Mouse (Mus musculus): Measurements from ENCODE around the gene Slc10a6.

Gene Slc10a6

DNA sequence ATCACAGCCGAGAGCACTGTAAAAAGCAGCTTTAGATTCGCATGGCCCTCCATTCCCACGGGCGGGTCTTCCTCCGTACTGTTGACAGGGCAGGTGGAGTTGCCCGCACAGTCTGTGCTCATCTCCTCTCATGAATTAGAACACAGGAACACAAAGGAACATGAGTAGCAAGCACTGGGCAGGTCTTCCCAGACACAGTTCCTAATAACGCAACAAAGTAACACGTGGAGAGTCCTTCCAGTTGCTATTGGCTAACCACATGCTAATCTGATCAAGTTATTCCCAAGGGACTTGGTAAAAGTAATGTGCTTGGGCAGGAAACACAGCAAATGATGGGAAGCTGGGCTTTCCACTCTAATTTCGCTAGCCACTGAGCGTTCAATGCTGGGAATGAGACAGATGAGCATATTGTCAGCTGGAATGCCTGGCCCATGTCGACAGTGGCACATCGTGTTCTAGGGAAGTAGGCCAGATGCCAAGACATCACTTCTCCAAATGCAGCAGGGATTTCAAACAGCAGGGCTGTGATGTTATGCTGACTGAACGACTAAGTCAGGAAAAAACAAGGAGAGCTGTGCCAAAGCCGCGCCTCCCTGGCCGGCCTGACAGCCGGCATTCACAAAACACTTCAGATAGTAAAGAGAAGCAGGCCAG is at the start of gene Slc10a6:
Gene Slc10a6 (minus strand): TSS at position 293 of the 654 bp plus-strand sequence.
- no peak for DNase-seq (ENCODE audit: low read depth, low spot score)

DNA sequence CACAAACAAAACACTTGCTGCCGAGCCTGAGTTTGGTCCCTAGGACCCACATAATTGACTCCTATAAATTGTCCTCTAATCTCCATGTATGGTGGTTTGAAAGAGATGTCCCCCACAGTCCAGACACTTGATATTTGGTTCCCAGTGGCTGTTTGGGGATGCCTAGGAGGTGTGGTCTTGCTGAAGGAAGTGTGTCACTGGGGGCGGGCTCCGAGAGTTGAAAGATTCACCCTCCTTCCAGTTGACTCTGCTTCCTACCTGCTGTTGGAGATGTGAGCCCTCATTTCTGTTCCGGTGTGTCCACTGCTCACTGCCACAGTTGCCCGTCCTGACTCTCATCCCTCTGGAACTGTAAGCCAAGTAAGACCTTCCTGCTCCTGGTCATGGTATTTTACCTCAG is 49.8 kb upstream of the Slc10a6 start:
- no peak for DNase-seq (ENCODE audit: low read depth, low spot score)

DNA sequence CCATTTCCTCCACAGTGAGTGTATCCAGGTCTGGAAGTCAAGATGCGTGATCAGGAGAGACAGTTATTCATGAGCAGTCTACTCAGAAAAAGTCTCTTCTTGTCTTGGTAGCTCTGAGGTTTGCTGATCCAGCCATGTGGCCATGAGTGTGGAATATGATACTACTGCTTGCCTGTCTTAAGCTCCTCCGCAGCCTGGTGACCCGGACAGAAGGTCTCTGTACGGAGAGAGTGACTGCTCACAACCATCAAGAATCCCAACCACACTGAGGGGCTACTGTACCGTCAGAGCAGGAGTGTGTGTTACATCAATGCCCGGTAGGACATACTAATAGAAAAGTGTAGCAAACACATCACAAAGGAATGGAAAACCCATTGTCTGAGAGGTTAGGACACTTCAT is 48.7 kb upstream of the Slc10a6 start:
- DNase-seq (ENCODE audit: low read depth, low spot score) = no peak

DNA sequence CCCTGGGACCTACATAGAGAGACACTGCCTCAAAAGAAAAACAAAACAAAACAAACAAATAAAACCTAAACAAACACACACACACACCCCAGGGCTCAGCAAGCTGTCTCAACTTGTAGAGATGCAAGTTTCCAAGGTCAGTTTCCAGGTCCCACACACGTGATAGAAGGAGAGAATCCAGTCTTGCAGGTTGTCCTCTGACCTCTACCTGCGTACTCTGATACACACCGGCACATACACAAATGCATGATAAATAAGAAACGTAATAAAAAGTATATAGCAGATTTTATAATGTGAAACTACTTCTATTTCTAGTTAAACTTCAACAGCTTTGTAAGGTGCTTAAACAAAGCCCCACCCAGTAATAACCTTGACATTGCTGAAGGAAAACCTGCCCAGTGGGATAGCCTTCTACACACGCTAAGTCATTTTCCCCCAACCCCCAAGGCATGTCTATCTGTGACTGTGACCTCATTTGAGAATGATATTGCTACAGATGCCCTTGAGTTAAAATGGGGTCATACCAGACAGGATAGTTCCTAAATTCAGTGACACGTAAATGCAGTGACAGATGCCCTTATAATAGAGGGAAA is 47.2 kb upstream of the Slc10a6 start:
- no peak for DNase-seq (ENCODE audit: low read depth, low spot score)

DNA sequence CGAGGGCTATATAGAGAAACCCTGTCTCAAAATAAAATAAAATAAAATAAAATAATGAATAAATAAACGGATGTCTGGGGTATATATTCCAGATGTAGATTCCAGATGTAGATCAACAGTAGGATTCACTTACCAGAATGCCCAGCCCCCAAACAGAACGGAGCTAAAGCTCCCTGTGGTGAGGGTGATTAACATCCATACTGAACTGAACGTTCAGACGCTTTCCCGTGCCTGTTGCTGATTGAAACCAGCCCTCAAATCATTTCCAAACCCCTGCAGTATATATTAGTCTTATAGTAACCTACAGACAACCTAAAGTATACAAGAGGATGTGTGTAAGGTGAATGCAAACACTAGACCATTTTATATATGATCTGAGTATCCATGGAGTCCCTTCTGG is 45.3 kb upstream of the Slc10a6 start:
- peak; percentile 75 for DNase-seq (ENCODE audit: low read depth, low spot score)

DNA sequence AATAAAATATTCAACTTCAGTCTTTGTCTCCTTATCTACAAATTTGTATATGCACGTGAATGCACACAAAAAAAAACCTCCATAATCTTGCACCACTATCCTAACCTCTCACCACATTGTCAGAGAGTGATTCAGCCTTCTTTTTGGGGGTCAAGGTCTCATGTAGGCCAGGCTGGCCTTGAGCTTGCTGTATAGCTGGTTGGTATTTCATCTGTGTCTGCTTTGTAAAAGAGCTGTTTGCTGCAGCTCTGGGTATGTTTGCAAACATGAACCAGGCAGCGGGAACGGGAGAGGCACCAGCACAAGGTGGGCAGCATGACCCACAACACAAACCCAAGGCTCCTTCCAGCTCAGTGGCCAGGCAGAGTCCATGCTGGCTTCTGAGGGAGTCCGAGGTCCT is 44.4 kb upstream of the Slc10a6 start:
- DNase-seq (ENCODE audit: low read depth, low spot score) = no peak

DNA sequence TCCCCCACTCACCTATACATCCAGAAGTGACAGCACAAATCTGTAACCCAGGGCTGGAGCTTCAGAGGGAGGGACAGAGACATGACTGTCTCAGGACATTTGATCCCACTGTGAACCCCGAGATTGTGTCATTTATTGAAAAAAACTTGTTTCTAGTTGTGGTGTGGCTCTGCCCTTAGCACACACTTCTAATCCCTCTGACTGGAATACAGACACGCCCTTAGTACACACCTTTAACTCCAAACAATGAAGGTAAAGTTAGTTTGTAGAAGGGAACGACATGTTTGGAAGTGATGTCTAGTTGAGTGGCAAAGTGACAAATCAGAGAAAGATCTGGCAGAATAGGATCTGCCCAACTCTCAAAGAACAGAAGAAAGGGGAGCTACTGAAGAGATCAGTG is 42.7 kb upstream of the Slc10a6 start:
- DNase-seq (ENCODE audit: low read depth, low spot score) = no peak

DNA sequence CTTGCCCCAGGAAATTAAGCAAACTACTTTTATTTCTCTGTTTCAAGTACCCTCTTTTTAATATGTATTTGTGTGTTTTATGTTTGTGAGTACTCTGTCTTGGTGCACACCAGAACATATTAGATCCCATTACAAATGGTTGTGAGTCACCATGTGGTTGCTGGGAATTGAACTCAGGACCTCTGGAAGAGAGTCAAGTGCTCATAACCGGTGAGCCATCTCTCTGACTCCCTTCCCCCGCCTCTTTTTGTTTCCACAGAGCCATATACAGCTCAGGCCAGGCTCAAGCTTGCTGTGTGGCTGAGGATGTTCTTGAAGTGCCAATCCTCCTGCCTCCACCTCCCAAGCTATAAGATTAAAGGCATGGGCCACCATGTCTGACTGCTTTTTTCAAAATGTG is 36.7 kb upstream of the Slc10a6 start:
- DNase-seq (ENCODE audit: low read depth, low spot score) = no peak

DNA sequence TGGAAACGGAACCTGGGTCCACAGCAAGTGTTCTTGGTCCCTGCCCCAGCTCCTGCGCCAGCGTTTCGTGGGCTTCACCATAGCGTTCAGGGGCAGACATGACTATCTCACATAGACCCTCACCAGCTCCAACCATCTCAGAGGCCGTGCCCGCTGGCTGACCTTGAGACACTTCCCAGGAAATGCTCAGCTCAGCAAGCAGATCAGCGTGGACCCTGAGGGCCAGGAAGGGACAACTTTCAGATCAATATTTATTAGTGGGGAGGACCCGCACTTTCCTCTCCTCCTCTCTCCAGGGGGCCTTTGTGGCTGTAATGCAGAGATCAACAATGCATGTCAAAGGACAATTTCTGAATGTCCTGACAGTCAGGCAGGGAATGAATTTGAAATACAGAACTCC is 35.7 kb upstream of the Slc10a6 start:
- no peak for DNase-seq (ENCODE audit: low read depth, low spot score)

DNA sequence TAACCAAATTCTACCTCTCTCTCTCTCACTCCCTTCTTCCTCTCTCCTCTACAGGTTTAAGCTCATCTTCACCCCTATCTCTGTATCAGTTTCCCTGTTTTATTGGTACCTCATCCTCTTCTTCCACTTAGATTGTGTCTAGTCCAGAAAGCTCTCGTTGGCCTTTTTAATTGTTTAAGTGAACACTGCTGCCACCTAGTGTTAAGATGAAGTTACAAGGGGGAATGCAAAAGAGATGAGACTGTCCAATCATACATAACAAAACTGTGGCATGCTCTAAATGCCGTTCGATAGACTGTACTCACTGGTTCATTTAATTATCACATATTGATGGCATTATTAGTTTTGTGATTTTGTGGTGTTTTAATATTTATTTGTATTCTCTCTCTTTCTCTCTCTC is 30.4 kb upstream of the Slc10a6 start:
- peak; percentile 66 for DNase-seq (ENCODE audit: low read depth, low spot score)

DNA sequence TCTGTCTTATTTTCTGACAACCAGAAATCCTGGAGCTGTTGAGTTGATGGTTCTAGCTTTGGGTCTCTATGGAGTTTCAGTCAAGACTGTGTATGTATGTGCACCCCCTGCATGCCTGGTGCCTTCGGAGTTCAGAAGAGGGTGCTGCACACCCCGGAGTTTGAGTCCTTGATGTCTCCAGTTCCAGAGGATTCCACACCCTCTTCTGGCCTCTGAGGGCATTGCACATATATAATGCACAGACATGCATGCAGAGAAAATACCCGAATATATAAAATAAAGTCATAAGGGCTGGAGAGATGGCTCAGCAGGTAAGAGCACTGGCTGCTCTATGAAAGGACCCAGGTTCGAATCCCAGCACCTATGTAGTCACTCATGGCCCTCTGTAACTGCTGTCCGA is 29.7 kb upstream of the Slc10a6 start:
- peak; percentile 28 for DNase-seq (ENCODE audit: low read depth, low spot score)

DNA sequence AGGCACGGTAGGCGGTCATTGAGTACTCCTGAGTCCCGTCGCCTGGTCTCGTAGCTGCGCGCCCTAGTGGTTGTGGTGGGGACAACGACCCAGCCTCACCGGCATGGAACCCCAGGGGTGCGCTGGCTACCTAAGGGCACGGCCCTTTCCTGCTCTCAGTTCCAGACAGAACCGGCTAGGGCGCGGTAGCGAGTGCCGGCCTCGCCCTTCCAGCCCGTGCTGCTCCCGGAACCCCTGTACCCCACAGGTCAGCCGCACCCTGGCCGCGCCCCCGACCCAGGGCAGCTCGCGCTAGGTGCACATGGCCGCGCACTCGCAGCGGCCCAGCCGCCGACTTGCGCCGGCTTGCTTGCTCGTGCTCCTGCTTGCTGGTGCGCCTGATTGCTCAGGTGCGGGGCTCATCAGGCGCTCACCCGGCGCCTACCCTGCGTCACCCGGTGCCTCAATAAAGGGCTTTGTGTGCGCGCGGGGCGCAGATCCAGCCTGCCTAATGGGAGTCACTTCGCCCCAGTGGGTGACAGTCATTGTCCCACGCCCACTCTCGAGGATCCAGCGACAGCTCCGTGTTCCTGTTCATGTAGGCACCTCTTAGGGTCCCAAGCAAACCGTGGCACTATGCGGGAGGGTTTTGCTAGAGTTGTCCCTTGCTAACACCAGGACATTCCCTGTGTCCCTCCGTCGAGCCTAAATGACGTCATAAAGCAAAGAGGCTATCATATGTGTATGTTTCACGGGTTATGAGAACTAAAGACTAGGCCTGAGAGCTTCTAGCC is 26.3 kb upstream of the Slc10a6 start, which contains the start of gene 1700016H13Rik:
Gene 1700016H13Rik (minus strand): TSS at position 665 of the 773 bp plus-strand sequence.
- DNase-seq (ENCODE audit: low read depth, low spot score) = peak; percentile 64

DNA sequence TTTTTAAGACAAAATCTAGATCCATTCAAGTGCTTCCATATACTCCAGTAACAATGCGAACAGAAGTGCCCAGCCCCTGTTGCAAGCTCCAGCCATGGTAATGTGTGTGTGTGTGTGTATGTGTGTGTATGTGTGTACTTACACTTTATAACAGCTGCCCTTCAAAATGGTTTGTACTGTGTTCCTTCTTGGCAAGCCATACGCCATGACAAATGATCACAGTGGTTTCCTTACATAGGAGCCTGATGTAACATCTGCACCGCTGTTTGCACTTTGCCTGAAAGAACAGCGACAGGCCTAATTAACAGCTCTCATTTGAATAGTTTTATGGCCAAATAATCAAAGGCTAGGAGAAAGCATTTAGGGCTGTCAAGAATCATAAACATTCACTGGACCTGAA is 25.6 kb upstream of the Slc10a6 start:
- DNase-seq (ENCODE audit: low read depth, low spot score) = no peak

DNA sequence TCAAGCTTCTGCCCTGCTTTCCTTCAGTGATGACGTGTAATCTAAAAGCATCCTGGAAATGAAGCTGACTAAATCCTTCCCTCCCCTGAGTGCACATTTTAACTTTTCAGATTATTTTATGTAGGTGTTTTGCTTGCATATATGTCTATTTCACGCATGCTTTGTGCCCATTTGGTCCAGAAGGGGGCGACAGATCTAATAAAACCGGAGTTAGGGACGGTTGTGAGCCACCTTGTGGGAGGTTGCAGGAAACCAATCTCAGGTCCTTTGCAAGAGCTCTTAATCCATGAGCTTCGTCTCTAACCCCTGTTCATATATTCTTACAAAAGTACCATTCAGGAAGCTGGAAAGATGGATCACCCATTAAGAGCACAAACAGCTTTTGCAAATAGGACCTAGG is 25.0 kb upstream of the Slc10a6 start:
- peak; percentile 71 for DNase-seq (ENCODE audit: low read depth, low spot score)

DNA sequence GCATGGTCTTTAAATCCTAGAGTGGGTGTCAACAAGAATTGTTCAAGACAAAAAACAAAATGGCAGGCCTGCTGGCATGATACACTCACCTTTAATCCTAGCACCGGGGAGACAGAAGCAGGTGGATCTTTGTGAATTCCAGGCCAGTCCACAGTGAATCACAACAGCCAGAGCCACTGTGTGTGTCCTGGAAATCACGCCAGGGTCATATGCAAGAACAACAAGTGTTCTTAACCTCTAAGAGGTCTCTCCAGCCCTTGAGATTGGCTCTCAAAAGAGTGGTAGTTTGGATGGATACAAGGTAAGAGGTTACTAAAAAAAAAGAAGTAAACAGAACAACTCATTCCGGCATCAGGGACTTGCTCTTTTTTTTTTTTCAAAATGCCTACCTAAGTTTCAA is 18.1 kb upstream of the Slc10a6 start:
- no peak for DNase-seq (ENCODE audit: low read depth, low spot score)

DNA sequence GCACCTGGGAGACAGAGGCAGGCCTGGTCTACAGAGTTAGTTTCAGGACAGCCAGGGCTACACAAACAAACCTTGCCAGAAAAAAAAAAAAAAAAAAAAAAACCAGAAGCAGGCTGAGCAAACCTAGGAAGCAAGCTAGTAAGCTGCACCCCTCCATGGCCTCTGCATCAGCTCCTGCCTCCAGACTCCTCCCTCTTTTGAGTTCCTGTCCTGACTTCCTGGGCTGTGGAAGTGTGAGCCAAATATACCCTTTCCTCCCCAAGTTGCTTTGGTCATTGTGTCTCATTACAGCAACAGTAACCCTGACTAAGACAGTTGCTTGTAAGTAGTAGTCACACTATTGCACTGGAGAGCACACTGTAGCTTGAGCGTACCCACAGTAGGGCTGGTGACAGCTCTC is 15.0 kb upstream of the Slc10a6 start:
- DNase-seq (ENCODE audit: low read depth, low spot score) = no peak

DNA sequence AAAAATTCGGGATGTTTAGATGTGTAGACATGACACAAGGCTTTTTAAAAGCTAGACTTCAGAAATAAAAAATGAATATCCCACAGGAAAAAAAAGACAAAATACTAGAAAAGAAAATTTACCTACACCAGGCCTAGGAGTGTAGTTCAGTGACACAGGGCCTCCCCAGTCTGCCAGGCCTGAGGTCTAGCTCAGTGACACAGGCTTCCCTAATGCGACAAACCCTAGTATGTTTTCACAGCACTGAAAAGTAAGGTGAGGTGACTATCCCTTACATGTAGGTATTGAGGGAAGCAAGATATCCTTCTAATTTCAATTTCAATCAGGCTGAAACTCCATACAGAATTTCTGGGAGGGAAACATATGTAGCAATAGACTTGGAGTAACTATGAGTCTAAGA is 8.0 kb upstream of the Slc10a6 start:
- DNase-seq (ENCODE audit: low read depth, low spot score) = no peak

DNA sequence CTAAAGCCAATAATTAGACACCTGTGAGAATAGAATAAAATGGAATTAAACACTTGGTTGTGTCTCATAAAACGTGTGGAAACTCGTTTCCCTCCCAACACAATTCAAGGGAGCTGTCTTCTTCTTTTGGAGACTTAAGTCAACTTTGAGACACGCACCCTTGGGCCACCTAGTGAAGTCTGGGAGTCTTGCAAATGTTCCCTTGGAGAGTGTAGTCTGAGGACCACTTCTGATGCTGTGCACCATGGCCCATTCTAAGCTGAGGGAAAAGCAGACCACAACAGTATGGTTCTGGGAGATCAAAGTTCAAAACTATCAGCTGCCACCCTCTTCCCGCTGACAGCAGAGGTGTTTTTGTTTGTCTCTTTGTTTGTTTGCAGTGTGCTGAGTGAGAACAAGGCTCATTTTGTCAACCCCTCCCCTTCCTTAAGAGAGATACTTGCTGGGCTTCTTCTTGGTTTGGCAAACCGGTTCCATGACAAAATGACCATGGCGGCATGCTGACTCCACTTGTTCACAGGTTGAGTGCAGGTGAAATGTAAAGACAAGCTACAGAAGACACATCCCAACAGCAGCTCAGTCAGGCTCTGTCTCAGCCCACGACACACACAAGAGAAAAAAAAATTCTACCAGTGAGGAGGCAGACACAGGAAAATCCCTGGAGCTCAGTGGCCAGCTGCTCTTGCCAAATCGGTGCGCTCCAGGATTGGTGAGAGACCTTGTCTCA is 814 bp upstream of the Slc10a6 start:
- DNase-seq (ENCODE audit: low read depth, low spot score) = no peak

DNA sequence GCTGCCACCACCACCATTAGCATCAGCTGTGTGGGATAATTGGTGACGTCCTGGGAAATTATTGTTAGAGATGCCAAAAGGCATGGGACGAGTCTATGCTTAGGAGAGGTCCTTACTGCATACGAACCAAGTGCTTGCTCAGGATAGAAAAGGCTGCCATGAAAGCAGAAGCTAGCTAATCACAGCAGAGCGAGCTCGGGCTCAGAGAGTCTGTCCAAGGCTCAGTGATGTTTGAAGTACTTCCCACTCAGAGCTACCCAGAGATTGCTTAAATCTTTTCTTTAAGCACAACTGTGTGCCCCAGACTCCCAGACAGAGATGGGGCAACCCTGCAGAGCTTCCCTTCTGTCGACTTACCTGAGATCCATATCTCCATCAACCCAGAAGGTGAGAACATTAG is 704 bp downstream of the Slc10a6 start:
- DNase-seq (ENCODE audit: low read depth, low spot score) = no peak

DNA sequence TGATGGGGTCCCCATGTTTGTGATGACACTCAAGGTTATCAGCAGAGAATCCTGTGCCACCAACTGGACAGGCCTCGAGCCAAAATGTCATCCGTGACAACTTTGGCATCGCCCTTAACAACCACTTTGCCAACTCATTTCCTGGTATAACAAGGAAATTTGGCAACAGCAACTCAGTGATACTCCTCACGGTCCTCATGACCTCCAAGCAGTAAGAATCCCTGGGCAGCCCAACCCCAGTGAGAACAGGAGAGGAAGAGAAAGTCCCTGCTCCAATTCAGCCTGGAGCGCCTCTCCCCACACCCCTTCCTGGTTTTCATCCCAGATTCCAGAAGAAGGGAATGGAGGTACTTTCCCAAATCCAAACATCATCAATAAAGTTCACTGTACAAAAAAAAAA is 4.4 kb downstream of the Slc10a6 start:
- no peak for DNase-seq (ENCODE audit: low read depth, low spot score)

DNA sequence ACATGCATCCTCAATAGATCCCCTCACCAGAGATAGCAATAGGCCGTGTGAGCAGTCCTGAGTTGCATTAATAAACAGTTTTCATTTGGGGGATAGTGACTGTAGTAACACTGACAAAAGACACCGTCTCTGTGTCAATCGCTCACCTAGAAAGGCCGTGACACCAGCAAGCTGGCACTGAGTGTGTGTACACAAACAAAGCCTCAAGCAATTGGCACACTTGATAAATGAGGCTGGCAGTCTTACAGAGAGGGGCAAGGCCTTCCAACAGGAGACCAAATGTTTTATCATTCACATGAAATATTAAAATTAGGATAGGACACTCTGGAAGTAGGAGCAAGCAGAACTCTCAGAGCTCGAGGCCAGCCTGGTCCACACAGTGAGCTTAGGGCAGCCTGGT is 6.9 kb downstream of the Slc10a6 start:
- no peak for DNase-seq (ENCODE audit: low read depth, low spot score)

DNA sequence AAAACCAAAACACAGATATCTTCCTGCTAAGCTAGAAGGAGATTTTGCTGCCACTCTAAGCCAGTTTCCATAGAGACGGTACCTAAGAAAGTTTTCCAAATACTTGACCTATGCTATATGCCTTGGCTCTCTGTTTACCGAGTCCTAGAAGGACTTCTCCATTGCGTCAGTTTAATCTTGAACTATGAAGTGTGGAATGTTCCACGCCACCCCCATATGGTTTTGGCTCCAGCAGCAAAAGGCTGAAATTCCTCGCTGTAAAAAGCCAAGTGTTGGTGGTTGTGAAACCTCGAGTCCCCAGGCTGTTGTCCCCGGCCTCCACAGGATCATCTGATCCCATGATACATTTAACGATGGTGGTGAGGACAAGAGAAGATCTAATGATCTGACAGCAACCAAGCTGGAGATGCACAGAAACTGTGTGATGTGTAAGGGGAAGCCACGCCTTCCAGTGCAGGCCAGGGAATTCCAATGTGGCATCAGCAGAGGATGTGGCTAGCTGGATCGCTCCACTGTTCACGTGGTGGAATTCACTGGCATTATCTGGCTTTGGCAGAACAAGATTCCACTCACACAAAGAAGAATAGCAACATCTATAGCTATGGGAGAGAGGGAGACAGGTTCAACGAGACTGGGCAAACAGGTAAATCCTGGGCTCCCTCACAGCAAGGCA is 8.8 kb downstream of the Slc10a6 start:
- no peak for DNase-seq (ENCODE audit: low read depth, low spot score)

Data from forelimb bud, embryonic 11.5 days (tissue).